Mouse (Mus musculus) layer of hippocampus, adult 9-11 months (tissue): ENCODE data around the gene Numb.
A peak's percentile ranks its signal among the peaks of the same experiment; 100 is the strongest.

ENCODE experiments used
- DNase-seq: peaks from one replicate; pipeline ENCODE4 v3.0.0; 2022

Gene Numb

DNA sequence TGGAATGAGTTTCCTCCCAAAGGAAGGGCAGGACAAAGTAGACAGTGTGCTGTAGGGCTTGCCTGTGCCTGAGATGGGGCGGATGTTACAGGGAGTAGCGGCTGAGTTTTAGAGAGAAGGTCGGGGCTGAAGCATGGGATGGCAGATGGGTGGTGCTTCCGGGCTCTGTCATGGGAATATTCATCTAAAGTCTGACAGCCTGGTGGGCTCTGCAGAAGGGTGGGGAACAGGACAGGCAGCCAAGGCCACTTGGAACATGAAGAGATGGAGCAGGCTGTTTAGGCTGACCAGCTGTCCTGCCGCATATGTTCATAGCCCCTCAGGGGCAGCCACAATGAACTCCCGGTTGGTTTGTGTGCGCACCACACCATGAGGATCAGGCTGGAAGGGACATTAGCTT lies 140.5 kb downstream of the Numb start:
- no peak for DNase-seq

DNA sequence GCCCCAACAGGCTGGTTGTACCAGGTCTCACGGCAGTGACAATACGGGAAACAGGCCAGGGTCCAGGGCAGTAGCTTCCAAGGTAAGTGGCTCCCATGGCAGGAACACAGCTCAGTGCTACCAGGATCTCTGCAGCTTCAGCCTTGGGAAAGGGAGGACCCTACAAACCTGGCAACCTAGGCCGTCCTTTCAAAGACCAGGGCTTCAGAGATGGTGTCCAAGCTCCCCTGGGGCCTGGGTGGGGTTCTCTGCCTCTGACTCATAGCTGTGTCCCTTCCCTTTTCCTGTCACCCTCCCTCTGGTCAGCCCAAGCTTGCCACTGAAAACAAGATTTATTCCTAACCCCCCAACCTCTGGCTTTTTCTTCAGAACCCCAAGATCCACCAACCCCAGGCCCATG lies 141.6 kb downstream of the Numb start:
- DNase-seq, result no peak

DNA sequence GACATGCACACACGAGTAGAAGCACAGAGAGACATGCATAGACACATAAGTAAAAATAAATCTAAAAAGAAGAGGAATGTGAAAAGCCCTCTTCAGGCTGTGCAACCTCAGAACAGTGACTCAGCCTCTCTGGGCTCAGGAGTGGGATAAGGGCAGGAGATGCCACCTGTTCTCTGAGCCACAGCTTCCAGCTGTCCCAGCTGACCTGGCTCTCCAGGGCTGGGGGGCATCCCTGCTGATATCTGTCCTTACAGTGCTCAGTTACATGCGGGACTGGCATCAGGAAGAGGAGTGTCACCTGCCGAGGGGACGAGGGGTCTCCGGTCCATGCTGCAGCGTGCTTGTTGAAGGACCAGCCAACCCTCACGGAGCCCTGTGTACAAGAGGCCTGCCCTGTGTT lies 145.0 kb downstream of the Numb start:
- DNase-seq, result no peak

DNA sequence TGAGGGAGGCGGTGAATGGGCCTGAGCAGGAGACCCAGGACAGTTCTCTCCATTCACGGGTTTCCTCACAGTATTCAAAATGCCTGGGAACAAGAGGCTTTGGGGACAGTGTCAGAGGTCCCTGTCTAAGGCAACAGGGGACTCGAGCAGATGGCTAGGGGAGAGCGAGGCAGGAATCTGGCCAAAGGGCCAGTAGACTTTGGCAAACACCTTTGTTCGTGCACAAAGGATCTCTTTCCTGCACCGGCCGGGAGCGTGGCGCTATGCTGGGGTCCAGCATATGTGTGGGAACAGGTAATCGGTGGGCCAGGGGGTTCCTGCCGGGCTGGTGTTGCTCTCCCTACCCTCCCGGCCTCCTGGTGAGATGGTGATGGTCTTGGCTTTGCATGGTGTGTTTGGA lies 146.1 kb downstream of the Numb start:
- DNase-seq, result no peak

DNA sequence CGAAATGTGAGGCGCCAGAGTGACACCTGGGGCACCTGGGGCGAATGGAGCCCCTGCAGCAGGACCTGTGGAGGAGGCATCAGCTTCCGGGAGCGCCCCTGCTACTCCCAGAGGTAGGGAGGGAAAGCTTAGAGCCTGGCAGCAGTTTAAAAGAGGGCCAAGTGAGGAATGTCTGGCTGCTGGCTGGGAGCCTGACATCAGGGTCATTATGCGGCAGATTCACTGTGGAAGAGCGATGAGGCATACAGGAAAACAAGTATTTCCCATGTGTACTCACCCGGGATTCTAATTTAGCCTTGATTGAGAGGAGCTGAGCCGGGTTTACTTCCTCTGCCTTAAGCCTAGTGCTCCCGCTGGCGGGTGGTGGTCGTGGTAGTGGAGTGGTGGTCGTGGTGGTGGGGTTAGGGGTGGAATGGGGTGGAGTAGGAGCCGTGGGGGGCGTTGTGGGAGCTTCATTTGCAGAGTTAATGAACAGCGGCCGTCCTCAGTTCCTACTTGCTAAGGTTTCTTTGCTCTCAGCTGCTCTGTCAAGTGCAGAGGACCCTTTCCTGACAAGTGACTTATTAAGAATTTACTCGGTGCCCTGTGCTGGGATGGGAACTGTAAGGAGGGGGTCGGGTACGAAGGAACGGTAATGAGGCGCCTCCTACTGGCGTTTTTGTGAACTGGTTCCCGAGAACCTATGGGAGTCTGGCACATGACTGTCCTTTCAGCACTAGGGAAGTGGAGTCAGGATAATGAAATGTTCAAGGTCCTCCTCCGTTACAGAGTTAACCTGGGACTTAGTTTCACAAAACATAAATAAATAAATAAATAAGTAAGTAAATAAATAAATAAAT lies 151.1 kb downstream of the Numb start:
- DNase-seq, result peak; percentile 44

DNA sequence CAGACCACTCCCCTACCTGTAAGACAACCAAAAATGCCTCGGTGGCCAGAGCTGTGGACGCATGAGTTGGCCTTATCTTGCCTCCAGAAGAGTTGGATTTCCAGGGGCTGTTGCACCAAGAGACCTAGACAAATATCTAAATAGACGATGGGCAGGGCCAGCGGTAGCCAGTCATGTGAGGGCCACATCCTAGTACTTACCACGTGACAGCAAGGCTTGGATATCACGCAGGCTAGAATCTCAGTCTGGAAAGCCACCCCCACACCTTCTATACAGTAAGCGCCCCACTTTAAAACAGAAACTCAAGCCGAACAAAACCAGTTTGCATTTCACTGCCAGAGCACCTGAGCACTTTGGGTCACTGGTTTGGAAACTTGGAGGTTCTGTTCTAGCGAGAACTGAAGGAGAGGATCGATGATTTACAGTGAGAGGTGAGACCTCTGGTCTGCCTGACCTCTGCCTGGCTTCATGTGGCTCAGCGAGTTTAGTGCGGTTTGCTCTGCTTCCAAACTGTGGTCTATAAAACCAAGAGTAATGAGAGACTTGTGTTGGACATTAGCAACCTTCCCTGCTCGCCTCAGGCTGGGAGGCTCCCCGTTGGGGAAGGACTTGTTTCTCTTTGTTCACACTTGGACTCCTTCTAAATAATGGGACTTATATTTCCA lies 153.4 kb downstream of the Numb start:
- no peak for DNase-seq

DNA sequence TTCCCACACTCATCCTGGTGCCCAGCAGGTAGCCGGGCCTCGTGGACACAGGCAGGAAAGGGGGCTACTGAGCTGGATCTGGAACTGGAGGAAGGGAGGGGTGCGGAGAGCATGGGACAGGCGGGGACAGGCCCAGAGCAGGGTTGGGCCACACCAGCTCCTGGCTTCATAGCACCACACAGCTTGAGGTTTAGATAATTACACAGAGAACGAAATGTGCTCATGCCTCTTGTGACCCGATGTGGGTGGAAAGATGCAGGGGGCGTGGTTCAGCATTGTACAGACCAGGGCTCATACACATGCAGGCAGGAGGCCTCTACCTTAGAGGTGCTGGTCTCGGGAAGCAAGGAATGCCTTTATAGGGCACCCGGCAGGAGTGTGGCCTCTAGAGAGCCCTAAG lies 153.9 kb downstream of the Numb start:
- DNase-seq, result no peak

DNA sequence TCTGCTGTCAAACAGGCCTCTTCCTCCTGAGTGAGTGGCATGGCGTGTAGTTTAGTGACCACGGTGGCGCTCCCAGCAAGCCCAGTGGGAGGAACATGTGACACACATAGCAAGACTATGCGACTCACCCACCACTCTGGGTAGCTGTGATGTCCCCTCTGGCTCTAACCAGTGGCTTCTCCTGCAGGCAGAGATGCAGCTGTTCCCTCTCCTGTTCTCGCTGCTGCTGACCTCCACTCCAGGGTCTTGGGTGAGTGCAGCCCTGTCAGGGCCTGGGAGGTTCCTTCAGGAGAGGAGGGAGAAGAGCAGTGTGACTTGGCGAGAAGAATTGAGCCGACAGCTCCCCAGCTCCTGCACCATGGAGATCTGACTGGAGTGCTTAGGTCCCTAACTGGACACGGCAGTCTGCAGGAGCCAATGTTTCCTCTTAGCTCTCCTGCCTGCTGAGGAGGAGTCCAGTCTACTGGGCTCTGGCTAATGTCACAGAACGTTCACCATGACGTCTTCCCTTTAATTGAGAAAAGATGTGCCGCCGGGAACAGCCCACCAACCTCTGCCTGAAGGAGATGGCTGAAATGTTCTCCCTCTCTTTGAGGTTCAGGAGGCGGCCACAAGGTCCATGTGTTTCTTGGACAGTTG lies 155.7 kb downstream of the Numb start:
- DNase-seq, result no peak

DNA sequence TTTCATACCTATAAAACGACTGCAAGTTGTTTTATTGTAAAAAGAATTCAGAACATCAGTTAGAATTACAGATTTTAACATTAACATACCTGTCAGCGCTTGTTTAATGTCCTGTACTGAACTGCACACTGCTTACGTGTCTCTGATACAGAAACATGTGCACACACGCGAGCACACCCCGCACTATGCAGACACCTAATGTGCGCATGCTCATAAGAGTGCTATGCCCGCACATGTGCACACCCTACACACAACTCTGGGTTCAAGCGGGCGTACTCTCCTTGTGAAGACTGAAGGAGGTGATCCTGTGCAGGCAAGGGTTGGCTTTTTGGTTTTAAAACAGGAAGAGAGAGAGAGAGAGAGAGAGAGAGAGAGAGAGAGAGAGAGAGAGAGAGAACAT lies 157.2 kb downstream of the Numb start:
- DNase-seq, result no peak

DNA sequence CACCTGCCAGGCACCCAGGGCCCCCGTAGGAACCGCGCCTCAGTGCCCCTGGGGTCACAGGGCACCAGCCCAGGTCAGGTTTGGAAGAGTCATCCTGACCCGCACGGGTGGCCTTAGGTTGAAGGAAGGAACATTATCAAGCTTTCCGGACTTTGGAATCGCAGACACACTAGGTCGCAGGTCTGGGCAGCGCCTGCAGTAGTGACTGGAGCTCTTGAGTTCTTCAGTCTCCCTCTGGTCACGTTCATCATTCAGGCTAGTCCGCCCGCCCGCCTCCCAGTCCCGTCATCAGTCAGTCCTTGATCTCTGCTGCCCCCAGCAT lies 157.7 kb downstream of the Numb start:
- no peak for DNase-seq

DNA sequence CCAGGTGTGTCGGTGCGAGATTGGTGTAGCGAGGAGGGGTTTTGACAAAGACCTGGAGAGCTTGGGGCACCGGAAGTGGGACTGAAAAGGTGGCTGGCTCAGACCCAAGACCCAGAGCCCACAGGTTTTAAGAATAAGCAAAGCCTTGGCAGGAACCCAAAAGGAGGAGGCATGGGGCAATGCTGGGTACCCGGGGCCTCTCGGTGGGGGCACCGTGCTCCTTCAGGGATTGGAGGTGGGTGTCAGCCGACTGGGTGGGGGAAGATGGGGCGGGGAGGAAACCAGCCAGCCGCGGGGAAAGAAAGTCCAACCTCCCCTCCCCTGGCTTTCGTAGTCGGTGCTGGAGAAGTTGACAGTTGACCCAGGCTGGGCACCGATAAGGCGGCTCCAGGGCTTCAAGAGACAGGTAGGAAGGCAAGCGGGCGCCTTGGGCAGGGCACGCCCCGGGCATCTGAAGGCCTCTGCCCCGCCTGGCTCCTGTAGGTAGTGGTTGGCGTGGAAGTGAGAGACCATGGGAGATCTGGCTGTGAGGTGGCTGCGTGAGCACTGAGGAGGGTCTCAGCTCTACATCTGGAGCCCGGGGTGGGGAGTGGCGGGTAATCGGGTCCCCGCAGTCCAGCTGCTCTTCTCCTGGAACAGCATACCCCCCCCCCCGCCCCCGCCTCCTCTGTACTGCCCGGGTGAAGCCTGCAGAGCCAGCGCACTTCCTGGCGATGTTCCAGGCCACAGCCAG lies 158.3 kb downstream of the Numb start, which contains the start of gene Papln:
TSS of gene Papln (plus strand) at position 324 of the 733 bp plus-strand sequence.
- DNase-seq, result no peak

DNA sequence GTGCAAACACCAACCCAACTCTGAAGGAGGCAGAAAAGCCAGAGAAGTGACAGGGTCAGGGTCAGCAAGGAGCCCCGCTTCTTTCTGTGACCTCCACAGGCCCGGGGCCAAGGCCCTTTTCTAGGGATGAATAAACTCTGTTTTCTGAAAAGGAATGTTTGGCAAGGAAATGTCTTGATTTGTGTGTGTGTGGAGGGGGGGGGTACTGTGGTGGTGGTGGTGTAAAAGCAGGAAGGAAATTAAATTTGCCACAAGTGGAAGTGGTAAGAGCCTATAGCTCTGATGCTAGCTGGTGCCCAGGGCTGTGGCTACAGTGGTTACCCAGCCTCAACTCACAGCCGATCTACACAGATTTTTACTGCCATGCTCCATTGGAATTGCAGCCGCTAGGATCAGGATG lies 159.0 kb downstream of the Numb start:
- no peak for DNase-seq

DNA sequence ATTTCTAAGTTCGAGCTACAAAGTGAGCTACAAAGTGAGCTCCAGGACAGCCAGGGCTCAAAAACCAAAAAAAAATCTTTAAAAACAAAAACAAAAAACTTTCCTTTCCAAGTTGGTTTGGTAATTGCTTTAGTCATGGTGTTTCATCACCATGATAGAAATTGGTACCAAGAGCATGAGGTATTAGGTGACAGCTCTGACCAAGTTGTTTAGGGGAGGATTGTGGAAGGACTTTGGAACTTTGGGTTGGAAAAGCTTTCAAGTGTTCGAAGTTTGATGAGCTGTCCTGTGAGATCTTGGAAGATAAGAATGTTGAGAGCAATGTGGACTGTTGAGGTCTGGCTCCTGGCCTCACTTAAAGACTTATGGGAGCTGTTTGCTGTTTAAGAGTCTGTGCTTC lies 161.5 kb downstream of the Numb start:
- DNase-seq, result no peak

DNA sequence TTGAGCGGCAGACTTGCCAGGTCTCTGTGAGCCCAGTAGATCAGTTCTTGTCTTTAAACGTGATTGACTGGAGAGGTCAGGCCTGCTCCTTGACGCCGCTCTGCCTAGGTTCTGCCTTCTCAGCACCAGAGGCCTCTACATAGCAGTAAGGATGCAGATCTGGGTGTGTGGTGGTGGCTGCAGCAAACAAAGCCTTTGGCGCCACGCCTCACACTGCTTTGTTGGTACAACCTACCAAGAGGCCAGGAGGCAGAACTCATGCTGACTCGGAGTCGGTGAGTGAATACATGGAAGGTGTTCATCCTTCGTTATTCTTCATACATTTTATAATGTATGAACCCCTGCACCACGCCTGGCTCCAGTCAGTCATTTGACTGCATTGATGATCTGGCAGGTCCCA lies 163.0 kb downstream of the Numb start:
- no peak for DNase-seq

DNA sequence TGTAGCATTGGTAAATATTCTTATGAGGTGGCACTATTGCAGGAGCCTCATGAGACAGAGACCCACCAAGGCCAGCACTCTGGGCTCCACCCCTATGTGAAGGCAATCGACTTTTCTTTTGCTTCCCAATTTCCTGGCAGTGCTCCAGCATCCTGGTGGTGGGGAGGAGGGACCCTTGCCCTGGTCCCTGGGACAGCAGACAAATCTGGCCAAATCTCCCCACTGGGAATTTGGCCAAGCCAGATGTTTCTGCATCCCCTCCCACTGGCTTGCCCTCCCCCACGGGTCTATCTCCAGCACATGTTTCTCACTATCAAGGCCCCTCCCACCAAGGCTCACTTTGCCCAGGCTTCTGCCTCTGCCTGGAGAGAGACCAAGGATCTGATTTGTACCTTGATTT lies 169.2 kb downstream of the Numb start:
- no peak for DNase-seq

DNA sequence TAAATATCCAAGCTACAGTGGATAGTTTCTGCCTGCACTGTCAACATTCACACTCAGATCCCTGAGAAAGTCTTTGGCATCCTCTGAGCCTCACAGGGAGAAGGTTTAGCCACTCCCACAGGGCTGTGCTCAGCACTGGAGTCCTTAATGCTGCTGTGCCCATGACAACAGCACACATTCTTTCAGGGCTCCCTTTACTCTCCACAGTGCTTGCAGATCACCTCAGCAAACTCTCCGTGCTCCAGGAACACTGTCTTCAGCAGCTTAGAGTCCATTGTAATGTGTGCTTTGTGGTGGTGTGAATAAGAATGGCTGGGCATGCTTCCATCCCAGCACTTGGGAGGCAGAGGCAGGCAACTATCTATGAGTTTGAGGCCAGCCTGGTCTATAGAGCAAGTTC lies 172.5 kb downstream of the Numb start:
- no peak for DNase-seq
